Mouse (Mus musculus): ENCODE data around the gene Spata2l.

GRCm38 (mm10) chr8:123181391-123181790 is 54.6 kb downstream of the Spata2l start:
- TF ChIP-seq POLR2A (IDR thresholded peaks at IDR 0.05; ENCODE audit: borderline replicate concordance, control insufficient read depth, low read depth, low read length): no peak
- no peak for TF ChIP-seq CTCF (IDR thresholded peaks at IDR 0.05; ENCODE audit: control insufficient read depth, insufficient read depth, low read length)

Measured in bone marrow, adult 2 months (tissue).